Mouse (Mus musculus): ENCODE measurements at regions not wholly inside any gene's neighbourhood (a gene's known extent, or its start where the extent isn't known, plus 50 kb on each side); places are given as distances from the start of the nearest gene placed in this dataset.

DNA sequence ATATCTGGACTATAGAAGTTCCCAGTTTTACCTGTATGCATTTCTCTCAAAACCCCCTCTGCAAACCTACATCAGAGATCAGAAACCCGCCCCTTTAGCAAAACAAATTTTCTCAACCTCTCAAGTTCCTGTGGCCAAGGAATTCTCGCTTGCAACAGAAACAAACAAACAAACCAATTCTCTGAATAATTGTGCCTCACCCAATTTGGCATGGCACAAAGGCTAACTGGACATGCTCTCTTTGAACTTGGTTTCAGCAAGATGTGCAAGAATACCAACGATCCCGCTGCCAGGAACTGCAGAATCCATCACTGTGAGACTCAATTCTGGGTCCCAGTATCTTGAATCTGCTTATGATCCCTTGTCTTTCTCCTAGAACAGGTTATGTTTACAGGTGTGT lies 477.4 kb upstream of the Kif2a start:
- peaks cover 6% of the 10 kb centered on the region for H3K4me1 ChIP-seq (replicated peaks; ENCODE audit: low read depth, low read length)
- TF ChIP-seq CTCF (conservative IDR thresholded peaks at IDR 0.05; ENCODE audit: low read length): no peak
- TF ChIP-seq NANOG (IDR thresholded peaks at IDR 0.05; ENCODE audit: borderline replicate concordance, low read length): no peak
- no peak for TF ChIP-seq POU5F1 (IDR thresholded peaks at IDR 0.05; ENCODE audit: borderline replicate concordance, low read length)
- peaks cover 12% of the 10 kb centered on the region; the same call in 1 of the 2 replicates for H3K27me3 ChIP-seq (ENCODE audit: insufficient read depth, low read length)
- no peaks in the 10 kb centered on the region for H3K36me3 ChIP-seq (ENCODE audit: insufficient read depth, low read length)
- no peak overlapping the region for H3K4me3 ChIP-seq (replicated peaks; ENCODE audit: low read length)
- no peaks in the 10 kb centered on the region for H3K9me3 ChIP-seq (ENCODE audit: low read length)

DNA sequence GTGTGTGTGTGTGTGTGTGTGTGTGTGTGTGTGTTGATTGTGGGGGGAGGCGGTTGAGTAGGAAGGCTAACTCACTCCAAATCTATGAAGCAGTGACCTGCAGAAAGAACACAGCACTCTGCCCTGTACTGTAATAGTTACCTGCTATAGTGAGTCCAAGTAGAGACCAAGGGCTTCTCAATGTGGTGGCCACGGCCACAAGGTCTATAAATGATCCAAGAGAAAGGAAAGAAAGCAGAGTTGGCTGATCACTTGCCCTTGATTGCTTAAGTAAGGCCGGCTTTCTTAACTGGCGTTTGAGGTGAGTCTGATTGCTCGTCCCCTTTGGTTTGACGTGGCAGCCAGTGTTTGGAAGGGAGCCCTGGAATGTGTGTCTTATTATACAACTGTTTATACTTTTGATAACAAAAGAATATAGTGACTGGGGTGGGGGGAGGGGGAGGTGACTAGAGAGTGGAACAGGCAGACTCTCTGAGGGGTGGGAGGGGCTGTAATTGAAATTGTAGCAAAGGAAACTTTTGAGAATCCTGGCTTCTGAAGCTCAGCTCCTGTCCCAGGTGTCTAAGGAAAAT lies 473.3 kb upstream of the Kif2a start:
- Histone ChIP-seq H3K36me3 (ENCODE audit: insufficient read depth, low read length) (no peaks in the 10 kb centered on the region), H3K9me3 (ENCODE audit: low read length) (no peaks in the 10 kb centered on the region), H3K27me3 (ENCODE audit: insufficient read depth, low read length) (peaks cover 3% of the 10 kb centered on the region; the same call in 1 of the 2 replicates), H3K4me1 (replicated peaks; ENCODE audit: low read depth, low read length) (peaks cover 6% of the 10 kb centered on the region), H3K4me3 (replicated peaks; ENCODE audit: low read length) (no peak overlapping the region)
- TF ChIP-seq CTCF (conservative IDR thresholded peaks at IDR 0.05; ENCODE audit: low read length) (no peak), NANOG (IDR thresholded peaks at IDR 0.05; ENCODE audit: borderline replicate concordance, low read length) (no peak), POU5F1 (IDR thresholded peaks at IDR 0.05; ENCODE audit: borderline replicate concordance, low read length) (no peak)

DNA sequence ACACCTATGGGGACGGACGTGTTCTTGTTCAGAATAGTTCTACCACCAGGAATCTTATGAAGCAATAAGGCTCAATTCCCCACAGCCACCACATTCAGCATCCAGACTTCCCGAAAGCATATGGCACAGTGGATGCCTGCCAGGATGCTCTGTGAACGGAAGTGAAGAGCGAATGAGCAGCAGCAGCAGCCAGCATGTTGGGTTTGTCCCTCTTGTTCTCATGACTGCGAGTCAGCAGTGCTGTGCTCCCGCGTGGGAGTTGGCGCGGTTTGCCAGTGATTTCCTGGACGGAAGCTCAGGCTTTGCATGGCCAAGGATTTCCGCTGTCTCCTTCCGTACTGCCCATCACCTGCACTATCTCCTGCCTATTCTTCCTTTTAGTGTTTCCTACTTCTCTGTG lies 471.8 kb upstream of the Kif2a start:
- TF ChIP-seq POU5F1 (IDR thresholded peaks at IDR 0.05; ENCODE audit: borderline replicate concordance, low read length) (no peak), NANOG (IDR thresholded peaks at IDR 0.05; ENCODE audit: borderline replicate concordance, low read length) (no peak), CTCF (conservative IDR thresholded peaks at IDR 0.05; ENCODE audit: low read length) (no peak)
- H3K9me3 ChIP-seq (ENCODE audit: low read length): no peaks in the 10 kb centered on the region
- H3K27me3 ChIP-seq (ENCODE audit: insufficient read depth, low read length): no peaks in the 10 kb centered on the region; the same call in 1 of the 2 replicates
- H3K36me3 ChIP-seq (ENCODE audit: insufficient read depth, low read length): no peaks in the 10 kb centered on the region
- H3K4me1 ChIP-seq (replicated peaks; ENCODE audit: low read depth, low read length): peaks cover 6% of the 10 kb centered on the region
- no peak overlapping the region for H3K4me3 ChIP-seq (replicated peaks; ENCODE audit: low read length)

GRCm38 (mm10) chr13:107492448-107492847 lies 470.5 kb upstream of the Kif2a start:
- Histone ChIP-seq H3K4me1 (replicated peaks; ENCODE audit: low read depth, low read length) (peaks cover 6% of the 10 kb centered on the region), H3K36me3 (ENCODE audit: insufficient read depth, low read length) (no peaks in the 10 kb centered on the region), H3K27me3 (ENCODE audit: insufficient read depth, low read length) (no peaks in the 10 kb centered on the region; the same call in 1 of the 2 replicates), H3K9me3 (ENCODE audit: low read length) (no peaks in the 10 kb centered on the region), H3K4me3 (replicated peaks; ENCODE audit: low read length) (no peak overlapping the region)
- TF ChIP-seq CTCF (conservative IDR thresholded peaks at IDR 0.05; ENCODE audit: low read length) (no peak), NANOG (IDR thresholded peaks at IDR 0.05; ENCODE audit: borderline replicate concordance, low read length) (no peak), POU5F1 (IDR thresholded peaks at IDR 0.05; ENCODE audit: borderline replicate concordance, low read length) (no peak)

GRCm38 (mm10) chr13:107491423-107491822 lies 469.5 kb upstream of the Kif2a start:
- H3K27me3 ChIP-seq (ENCODE audit: insufficient read depth, low read length): no peaks in the 10 kb centered on the region; the same call in 1 of the 2 replicates
- no peak for TF ChIP-seq NANOG (IDR thresholded peaks at IDR 0.05; ENCODE audit: borderline replicate concordance, low read length)
- no peak for TF ChIP-seq CTCF (conservative IDR thresholded peaks at IDR 0.05; ENCODE audit: low read length)
- no peak for TF ChIP-seq POU5F1 (IDR thresholded peaks at IDR 0.05; ENCODE audit: borderline replicate concordance, low read length)

DNA sequence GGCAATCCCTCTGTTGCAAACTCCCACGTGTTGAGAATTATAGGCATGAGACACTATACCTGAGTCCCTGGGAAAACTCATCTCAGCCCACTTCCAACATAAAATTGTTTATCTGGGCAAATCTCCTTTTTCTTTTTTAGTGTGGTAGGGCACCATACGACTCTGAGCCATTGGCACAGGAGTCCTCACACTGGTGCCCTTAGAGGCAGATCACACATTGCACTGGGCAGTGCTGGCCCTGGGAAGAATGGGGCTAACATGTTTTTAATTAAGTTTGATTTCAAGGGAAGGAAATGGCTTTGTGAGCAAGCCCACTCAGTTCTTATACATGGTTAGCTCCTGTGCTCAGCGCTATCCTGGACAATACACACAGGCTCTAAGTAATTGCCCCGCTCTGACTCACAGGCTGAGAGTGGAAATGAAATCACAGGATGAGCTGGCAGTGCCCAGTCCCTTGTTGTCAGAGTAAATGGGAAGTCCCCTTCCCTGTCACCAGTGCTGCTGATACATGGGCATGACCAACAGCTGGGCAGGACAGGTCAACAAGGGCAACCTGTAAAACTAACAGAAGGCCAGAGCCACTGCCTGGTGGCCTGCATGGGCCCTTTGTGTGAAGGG lies 463.6 kb upstream of the Kif2a start:
- Histone ChIP-seq H3K4me1 (replicated peaks; ENCODE audit: low read depth, low read length) (no peaks in the 10 kb centered on the region; the same call in 1 of the 2 replicates), H3K4me3 (replicated peaks; ENCODE audit: low read length) (no peak overlapping the region), H3K9me3 (ENCODE audit: low read length) (no peaks in the 10 kb centered on the region), H3K27me3 (ENCODE audit: insufficient read depth, low read length) (no peaks in the 10 kb centered on the region), H3K36me3 (ENCODE audit: insufficient read depth, low read length) (no peaks in the 10 kb centered on the region)
- TF ChIP-seq NANOG (IDR thresholded peaks at IDR 0.05; ENCODE audit: borderline replicate concordance, low read length) (no peak), CTCF (conservative IDR thresholded peaks at IDR 0.05; ENCODE audit: low read length) (no peak), POU5F1 (IDR thresholded peaks at IDR 0.05; ENCODE audit: borderline replicate concordance, low read length) (no peak)

More at GRCm38 (mm10) chr13:107491423-107491822, 469.5 kb upstream of the Kif2a start:
- no peaks in the 10 kb centered on the region for H3K36me3 ChIP-seq (ENCODE audit: insufficient read depth, low read length)
- H3K4me1 ChIP-seq (replicated peaks; ENCODE audit: low read depth, low read length): peaks cover 6% of the 10 kb centered on the region
- no peak overlapping the region for H3K4me3 ChIP-seq (replicated peaks; ENCODE audit: low read length)
- H3K9me3 ChIP-seq (ENCODE audit: low read length): no peaks in the 10 kb centered on the region

DNA sequence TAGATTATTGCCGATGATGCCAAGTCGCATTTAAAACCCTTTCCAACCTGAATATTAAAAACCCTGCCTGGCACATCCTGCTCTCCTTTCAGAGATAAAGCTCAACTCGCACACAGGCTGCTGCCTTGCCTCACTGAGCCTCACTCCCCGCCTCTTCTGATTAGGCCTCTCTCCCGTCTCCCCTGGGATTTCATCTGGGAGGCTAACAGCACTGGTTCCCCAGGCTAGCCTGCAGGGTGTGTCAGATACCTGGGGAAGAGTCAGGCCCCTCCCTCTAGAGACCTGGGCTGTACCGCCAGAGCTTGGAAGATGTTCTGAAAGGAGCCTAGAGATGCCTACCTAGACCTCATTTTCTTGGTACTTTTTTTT lies 462.7 kb upstream of the Kif2a start:
- Histone ChIP-seq H3K4me3 (replicated peaks; ENCODE audit: low read length) (no peak overlapping the region), H3K4me1 (replicated peaks; ENCODE audit: low read depth, low read length) (no peaks in the 10 kb centered on the region; the same call in 1 of the 2 replicates), H3K27me3 (ENCODE audit: insufficient read depth, low read length) (no peaks in the 10 kb centered on the region), H3K9me3 (ENCODE audit: low read length) (no peaks in the 10 kb centered on the region), H3K36me3 (ENCODE audit: insufficient read depth, low read length) (no peaks in the 10 kb centered on the region)
- TF ChIP-seq POU5F1 (IDR thresholded peaks at IDR 0.05; ENCODE audit: borderline replicate concordance, low read length) (no peak), CTCF (conservative IDR thresholded peaks at IDR 0.05; ENCODE audit: low read length) (no peak)

DNA sequence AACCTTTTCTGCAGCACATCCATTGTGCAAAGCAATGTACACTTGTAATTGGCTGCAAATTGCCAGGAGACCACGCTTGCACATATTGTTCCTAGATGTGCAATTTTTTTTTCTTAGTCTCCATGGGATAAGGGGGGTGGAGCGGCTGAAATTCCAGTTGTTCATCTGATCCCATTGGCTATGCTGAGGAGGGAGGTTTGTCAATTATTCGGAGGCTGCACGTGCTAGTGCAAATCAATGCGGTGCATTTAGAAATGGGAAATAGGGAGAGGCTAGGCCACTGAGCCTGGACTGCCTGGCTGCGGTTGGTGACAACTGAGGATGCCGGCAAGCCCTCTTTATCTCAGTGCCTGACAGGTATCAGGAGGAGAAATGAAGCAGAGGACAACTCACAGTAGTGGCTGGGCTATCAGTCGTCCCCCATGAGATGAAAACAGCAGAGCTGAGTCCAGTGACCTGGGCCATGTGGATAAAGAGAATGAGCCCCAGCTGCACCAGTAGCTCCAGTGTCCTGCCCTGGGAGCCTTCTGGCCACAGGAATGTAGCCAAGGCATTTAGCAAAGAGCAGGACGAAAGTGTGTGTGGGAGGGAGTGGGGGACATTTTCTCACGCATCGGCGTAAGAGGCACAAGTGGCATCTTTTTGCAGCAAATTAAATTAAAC lies 462.2 kb upstream of the Kif2a start:
- no peak for TF ChIP-seq NANOG (IDR thresholded peaks at IDR 0.05; ENCODE audit: borderline replicate concordance, low read length)
- TF ChIP-seq CTCF (conservative IDR thresholded peaks at IDR 0.05; ENCODE audit: low read length): no peak
- no peak for TF ChIP-seq POU5F1 (IDR thresholded peaks at IDR 0.05; ENCODE audit: borderline replicate concordance, low read length)
- no peaks in the 10 kb centered on the region; the same call in 1 of the 2 replicates for H3K4me1 ChIP-seq (replicated peaks; ENCODE audit: low read depth, low read length)
- H3K4me3 ChIP-seq (replicated peaks; ENCODE audit: low read length): no peak overlapping the region
- no peaks in the 10 kb centered on the region for H3K36me3 ChIP-seq (ENCODE audit: insufficient read depth, low read length)
- no peaks in the 10 kb centered on the region for H3K27me3 ChIP-seq (ENCODE audit: insufficient read depth, low read length)
- no peaks in the 10 kb centered on the region for H3K9me3 ChIP-seq (ENCODE audit: low read length)

Measured in E14TG2a.4 (cell line).